Mouse (Mus musculus): ENCODE results near the gene Gm5286. TPM values are rescaled to one million over a fixed set of nuclear protein-coding genes. Genes with fewer than 3 reads are reported as not detected.
"Not testable (repeated sequence)": the region's sequence is repeated elsewhere in the genome, so short reads cannot be mapped to it uniquely, and the experiment has no call there.

Gm5286 gene
- not detected in 2 replicates for polyA plus RNA-seq (2015; fragmentation: Nextera tagmentation; extraction: Ambion mirVana)

- 93% methylated on average over 3 of the region's 4 CpGs for WGBS
- H3K9ac ChIP-seq; H3K27me3 ChIP-seq; H3K4me2 ChIP-seq; H3K27ac ChIP-seq (replicated peaks); H3K36me3 ChIP-seq; H3K4me3 ChIP-seq; ATAC-seq (ENCODE audit: low FRiP score, low read depth); H3K9me3 ChIP-seq; H3K4me1 ChIP-seq (replicated peaks): not testable (repeated sequence)
These were observed at the start of gene Gm5286 for GRCm38 (mm10) chr3:94196414-94196813. Gene Gm5286 (plus strand): TSS chr3:94196714.

GRCm38 (mm10) chr3:94167351-94167750 is 29.2 kb upstream of the Gm5286 start:
- H3K27me3 ChIP-seq; H3K36me3 ChIP-seq; H3K9ac ChIP-seq; H3K4me3 ChIP-seq; H3K4me2 ChIP-seq; H3K9me3 ChIP-seq; H3K4me1 ChIP-seq (replicated peaks); ATAC-seq (ENCODE audit: low FRiP score, low read depth); H3K27ac ChIP-seq (replicated peaks): not testable (repeated sequence)

- 91% methylated on average over 1 of the region's 1 CpGs for WGBS
- H3K27ac ChIP-seq (replicated peaks); H3K9me3 ChIP-seq; H3K4me1 ChIP-seq (replicated peaks); H3K27me3 ChIP-seq; H3K4me2 ChIP-seq; H3K36me3 ChIP-seq; ATAC-seq (ENCODE audit: low FRiP score, low read depth); H3K9ac ChIP-seq; H3K4me3 ChIP-seq: not testable (repeated sequence)
These were observed 18.4 kb upstream of the Gm5286 start, which contains the start of gene Gm10696 for GRCm38 (mm10) chr3:94178093-94178492. Gene Gm10696 (minus strand): TSS chr3:94178193.

Other genes with a start within 250 kb of the Gm5286 start
- gene Tdpoz5, start 235.4 kb upstream of the Gm5286 start, polyA plus RNA-seq (2015; fragmentation: Nextera tagmentation; extraction: Ambion mirVana): not detected in 2 replicates
- not detected in 2 replicates for gene Gm9125, start 141.8 kb upstream of the Gm5286 start, polyA plus RNA-seq (2015; fragmentation: Nextera tagmentation; extraction: Ambion mirVana)
- gene Gm10697, start 124.1 kb upstream of the Gm5286 start, polyA plus RNA-seq (2015; fragmentation: Nextera tagmentation; extraction: Ambion mirVana): not detected in 2 replicates
- gene Gm10696, start 18.5 kb upstream of the Gm5286 start, polyA plus RNA-seq (2015; fragmentation: Nextera tagmentation; extraction: Ambion mirVana): not detected in 2 replicates
- gene Gm4778, start 67.3 kb downstream of the Gm5286 start, polyA plus RNA-seq (2015; fragmentation: Nextera tagmentation; extraction: Ambion mirVana): not detected in 2 replicates
- 56.1 and 57.7 TPM in 2 replicates for gene Them4, start 113.4 kb downstream of the Gm5286 start, polyA plus RNA-seq (2015; fragmentation: Nextera tagmentation; extraction: Ambion mirVana)
- 0.19 and 0.21 TPM in 2 replicates for gene Them5, start 145.4 kb downstream of the Gm5286 start, polyA plus RNA-seq (2015; fragmentation: Nextera tagmentation; extraction: Ambion mirVana)
- 2.4 and 3.3 TPM in 2 replicates for gene C2cd4d, start 165.7 kb downstream of the Gm5286 start, polyA plus RNA-seq (2015; fragmentation: Nextera tagmentation; extraction: Ambion mirVana)
- gene Rorc, start 176.1 kb downstream of the Gm5286 start, polyA plus RNA-seq (2015; fragmentation: Nextera tagmentation; extraction: Ambion mirVana): 0.49 TPM in 2 replicates
- gene Lingo4, start 201.8 kb downstream of the Gm5286 start, polyA plus RNA-seq (2015; fragmentation: Nextera tagmentation; extraction: Ambion mirVana): 1.7 and 1.8 TPM in 2 replicates
- 50.7 and 53.5 TPM in 2 replicates for gene Tdrkh, start 216.6 kb downstream of the Gm5286 start, polyA plus RNA-seq (2015; fragmentation: Nextera tagmentation; extraction: Ambion mirVana)
- 60.6 and 61.0 TPM in 2 replicates for gene Mrpl9, start 246.6 kb downstream of the Gm5286 start, polyA plus RNA-seq (2015; fragmentation: Nextera tagmentation; extraction: Ambion mirVana)
- gene Oaz3, start 247.2 kb downstream of the Gm5286 start, polyA plus RNA-seq (2015; fragmentation: Nextera tagmentation; extraction: Ambion mirVana): 1.4 and 1.6 TPM in 2 replicates